Mouse (Mus musculus) CD8-positive naive resting alpha-beta T cell, adult 57 days (primary cell): Measurements from ENCODE around the gene Xlr. TPM values are rescaled to one million over a fixed set of nuclear protein-coding genes. Genes with fewer than 3 reads are reported as not detected.

Experiments used
- total RNA-seq: library from RNA; stranded (reverse); gene quantifications from one replicate; pipeline ENCODE4 v1.2.4, GENCODE M21; 2023

Xlr gene
- 0.80 TPM for total RNA-seq

GRCm38 (mm10) chrX:53797519-53797918, at the start of gene Xlr:
TSS of gene Xlr (minus strand) at chrX:53797706.

DNA sequence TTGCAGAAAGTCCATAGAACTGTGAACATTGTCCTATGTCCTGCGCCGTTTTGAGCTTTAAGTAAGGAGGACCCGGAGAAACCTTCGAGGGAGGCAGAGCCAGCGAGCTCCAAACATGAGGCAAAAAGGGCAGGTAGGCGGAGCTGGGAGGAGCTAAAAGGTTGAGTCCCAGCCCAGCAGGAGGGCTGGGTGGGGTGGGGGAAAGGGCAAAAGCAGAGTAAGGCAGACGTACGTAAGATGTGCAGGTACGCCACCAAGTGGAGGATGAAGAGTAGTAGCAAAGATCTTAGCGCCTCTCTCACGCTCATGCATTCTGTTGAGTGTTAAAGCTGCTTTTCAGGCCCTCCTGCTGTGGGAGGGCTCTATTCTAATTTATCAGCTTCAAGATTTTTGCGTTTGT, 21.2 kb downstream of the Xlr start, which contains the start of gene Zfp36l3:
Gene Zfp36l3 (minus strand): TSS at position 119 of the 400 bp plus-strand sequence.

GRCm38 (mm10) chrX:53757736-53758135, 39.8 kb downstream of the Xlr start, which contains the start of gene 1700013H16Rik:
TSS of gene 1700013H16Rik (minus strand) at chrX:53757831.

Other genes starting within 250 kb of the Xlr start
- gene Rtl8c, start 189.7 kb downstream of the Xlr start, total RNA-seq = 8.5 TPM
- not detected for gene Gm14597, start 188.7 kb downstream of the Xlr start, total RNA-seq
- 15.5 TPM for gene Rtl8a, start 154.0 kb downstream of the Xlr start, total RNA-seq
- gene Rtl8b, start 127.3 kb downstream of the Xlr start, total RNA-seq = 24.6 TPM
- gene 4930502E18Rik, start 72.9 kb downstream of the Xlr start, total RNA-seq = not detected
- gene 1700013H16Rik, start 39.9 kb downstream of the Xlr start, total RNA-seq = not detected
- not detected for gene Zfp36l3, start 21.3 kb downstream of the Xlr start, total RNA-seq